Mouse (Mus musculus): ENCODE data around the gene Bex3. TPM values are rescaled to one million over a fixed set of nuclear protein-coding genes. Genes with fewer than 3 reads are reported as not detected.
A peak's percentile ranks its signal among the peaks of the same experiment; 100 is the strongest.
"Not testable (repeated sequence)": the region's sequence is repeated elsewhere in the genome, so short reads cannot be mapped to it uniquely, and the experiment has no call there.

Bex3 gene
- polyA plus RNA-seq (2017; shearing (Covaris generic)), result 10 to 100 TPM; 65.2 to 72.9 TPM

- peak; percentile 94 for ATAC-seq
Measured at GRCm38 (mm10) chrX:136269743-136270392, at the start of gene Bex3. Gene Bex3 (plus strand): TSS chrX:136270253.

DNA sequence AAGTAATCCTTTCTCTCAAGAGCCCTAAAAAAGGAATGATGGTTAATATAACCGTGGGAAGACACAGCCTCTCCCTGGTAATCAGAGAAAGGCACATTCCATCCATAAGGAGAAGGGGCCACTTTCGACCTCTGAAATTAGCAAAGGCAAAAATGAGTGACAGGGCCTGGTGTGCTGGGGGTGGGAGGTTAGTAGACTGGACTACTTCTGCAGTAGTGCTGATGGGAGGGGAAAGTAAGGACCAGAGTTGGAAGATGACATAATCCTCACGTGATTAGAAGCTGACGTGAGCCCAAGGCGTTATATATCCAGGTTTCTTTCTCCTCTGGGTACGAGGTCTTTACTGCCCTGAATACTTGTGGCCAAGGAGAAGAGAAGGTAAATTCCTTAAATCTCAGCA, 46.3 kb upstream of the Bex3 start:
- no peak for ATAC-seq

DNA sequence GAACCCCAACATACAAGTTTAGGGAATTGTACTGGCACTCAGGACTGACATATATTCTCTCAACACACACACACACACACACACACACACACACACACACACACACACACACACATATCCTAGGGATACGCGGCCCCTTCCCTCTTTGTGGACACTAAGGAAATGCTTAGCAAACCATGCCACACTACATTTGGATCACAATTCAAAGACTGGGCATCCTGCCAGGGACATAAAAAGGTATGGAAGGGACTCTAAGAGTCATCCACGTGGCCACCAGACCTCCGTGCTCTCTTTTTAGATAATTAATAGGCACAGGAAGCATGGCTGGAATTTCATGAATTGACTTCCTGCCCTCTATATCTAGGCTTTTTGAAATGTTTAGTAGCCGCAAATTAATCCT, 42.3 kb upstream of the Bex3 start:
- no peak for ATAC-seq

GRCm38 (mm10) chrX:136238118-136238517, 31.9 kb upstream of the Bex3 start:
- ATAC-seq, result peak; percentile 56

GRCm38 (mm10) chrX:136243181-136243580, 26.9 kb upstream of the Bex3 start:
- ATAC-seq, result no peak

- peak; percentile 92 for ATAC-seq
Measured at GRCm38 (mm10) chrX:136244574-136245229, 25.4 kb upstream of the Bex3 start, which contains the start of gene Tceal9. Gene Tceal9 (plus strand): TSS chrX:136245079.

- peak; percentile 33 for ATAC-seq
Measured at GRCm38 (mm10) chrX:136245521-136246071, 24.5 kb upstream of the Bex3 start.

DNA sequence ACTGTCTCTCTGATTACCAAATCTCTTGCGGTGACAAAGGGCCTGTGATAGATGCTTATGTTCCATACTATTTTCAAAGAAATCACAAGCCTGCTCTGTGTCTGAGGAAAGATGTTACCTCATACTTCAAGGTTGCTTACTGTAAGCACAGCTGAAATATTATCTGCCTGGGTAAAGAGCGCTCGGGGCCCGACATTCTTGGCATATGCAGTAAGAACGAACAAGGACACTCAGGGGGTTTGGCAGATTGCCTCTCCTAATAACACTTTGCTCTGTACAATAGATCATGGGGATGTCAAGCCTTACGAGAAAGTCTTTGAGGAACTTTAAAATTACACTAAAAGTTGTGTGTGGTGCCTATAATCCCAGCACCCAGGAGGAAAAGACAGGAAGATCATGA, 21.2 kb upstream of the Bex3 start:
- ATAC-seq, result no peak

GRCm38 (mm10) chrX:136249671-136250070, 20.4 kb upstream of the Bex3 start:
- no peak for ATAC-seq

DNA sequence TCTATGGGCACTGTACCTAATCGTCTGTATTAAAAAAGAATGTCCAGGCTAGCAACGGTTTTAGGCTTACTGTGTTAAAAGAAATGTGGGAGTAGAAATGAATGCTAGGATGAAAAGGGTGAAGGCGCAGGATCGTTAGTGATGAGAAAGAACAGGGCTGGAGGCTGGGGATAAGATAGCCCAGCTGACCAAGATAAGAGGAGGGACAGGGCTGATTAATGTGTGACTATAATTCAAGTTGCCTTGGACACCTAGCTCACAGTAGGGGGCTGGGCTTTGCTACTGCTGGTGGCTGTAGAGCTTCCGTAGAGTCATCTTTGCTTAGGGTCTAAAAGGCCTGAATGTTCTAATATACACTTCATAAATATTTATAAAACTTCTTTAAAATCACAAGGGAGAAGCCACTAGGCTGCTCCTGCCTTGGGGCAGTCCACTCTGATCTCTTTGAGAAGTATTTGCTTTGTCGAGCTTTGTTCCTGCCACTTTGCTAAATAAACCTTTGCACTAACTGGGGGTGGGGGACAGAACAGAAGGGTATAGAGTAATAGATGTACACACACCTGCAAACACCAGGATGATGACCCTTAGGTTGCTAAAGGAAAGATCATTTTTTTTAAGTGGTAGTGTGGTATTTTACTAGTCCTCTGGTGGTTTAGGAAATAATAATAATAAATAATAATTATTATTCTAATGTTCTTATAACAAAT, 17.9 kb upstream of the Bex3 start:
- ATAC-seq, result no peak

GRCm38 (mm10) chrX:136267720-136268119, 2.3 kb upstream of the Bex3 start:
- no peak for ATAC-seq

DNA sequence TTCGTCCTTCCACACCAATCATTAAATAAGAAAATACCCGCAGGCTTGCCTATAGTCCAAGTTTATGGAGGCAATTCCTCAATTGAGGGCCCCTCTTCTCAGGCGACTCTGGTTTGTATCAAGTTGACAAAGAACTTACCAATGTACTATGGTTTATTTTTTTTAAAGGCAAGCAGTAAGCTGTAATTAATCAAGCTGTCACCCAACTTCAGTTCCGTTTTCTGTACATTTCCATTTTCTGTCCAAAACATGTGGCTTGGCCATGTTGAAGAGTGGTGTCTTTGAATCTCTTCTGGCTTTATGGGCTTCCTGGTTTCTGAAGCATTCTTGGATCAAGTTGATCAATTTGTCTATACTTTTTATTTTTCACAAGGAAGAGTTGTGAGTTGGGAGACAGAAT, 1.9 kb upstream of the Bex3 start:
- no peak for ATAC-seq

- ATAC-seq, result not testable (repeated sequence)
Measured at GRCm38 (mm10) chrX:136270393-136271111, 499 bp downstream of the Bex3 start.

DNA sequence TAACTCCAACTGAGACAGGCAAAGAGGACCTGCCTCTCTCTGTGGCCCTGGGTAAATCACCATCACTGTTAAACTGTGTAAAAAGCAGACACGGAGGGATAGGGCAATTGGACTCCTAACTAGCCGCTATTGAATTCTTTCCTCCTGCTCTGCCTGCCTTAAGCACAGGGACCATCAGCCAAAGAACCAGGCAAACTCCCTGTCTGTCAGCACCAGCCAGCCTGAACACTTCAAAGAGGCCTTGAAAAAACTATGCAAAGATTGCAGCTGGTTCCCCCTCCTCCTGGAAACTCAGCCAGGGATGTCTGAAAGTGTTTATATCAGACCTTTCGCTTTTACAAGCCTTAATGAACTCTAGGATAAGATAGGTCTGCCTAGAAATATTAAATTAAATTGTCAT, 4.5 kb downstream of the Bex3 start:
- no peak for ATAC-seq

GRCm38 (mm10) chrX:136275386-136275785, 5.3 kb downstream of the Bex3 start:
- ATAC-seq, result no peak

- no peak for ATAC-seq
Measured at GRCm38 (mm10) chrX:136277577-136277976, 7.5 kb downstream of the Bex3 start.

DNA sequence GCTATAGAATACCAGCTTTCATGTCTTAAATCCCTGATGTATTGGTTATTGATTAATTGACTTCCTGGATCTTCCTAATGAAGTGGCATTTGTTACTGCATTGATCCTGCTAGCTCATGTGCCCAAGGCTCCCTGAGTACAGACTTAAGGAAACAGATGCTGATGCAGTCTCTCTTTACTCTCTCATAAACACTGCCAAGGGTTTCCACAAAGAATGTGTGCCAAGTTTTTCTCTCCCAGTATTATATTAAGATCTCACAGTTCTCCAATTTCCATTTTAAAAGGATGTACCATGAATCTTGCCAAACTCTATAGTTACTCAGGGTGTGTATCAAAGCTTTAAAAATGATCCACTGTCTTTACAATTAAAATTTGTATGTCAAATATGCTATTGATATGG, 8.3 kb downstream of the Bex3 start:
- ATAC-seq, result no peak

- no peak for ATAC-seq
Measured at GRCm38 (mm10) chrX:136279410-136279809, 9.4 kb downstream of the Bex3 start.

GRCm38 (mm10) chrX:136290817-136291281, 20.8 kb downstream of the Bex3 start:
- no peak for ATAC-seq

DNA sequence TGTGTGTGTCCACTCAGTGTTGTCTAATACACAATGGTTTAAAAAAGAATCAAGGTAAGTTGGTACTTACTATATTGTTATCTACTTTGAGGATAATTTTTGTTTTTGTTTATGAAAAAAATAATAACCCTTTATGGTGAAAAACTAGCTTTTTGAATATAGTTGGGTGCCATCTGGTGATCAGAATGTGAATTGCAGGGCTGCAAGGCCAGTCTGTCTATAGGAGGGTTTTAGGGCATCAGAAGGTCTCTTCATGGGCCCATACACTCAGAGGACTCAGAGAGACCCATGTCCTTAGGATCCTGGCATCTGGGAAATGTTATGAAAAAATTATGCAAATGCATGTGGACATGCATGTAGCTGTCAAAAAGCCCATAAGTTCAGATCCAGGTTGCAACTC, 34.2 kb downstream of the Bex3 start:
- no peak for ATAC-seq

DNA sequence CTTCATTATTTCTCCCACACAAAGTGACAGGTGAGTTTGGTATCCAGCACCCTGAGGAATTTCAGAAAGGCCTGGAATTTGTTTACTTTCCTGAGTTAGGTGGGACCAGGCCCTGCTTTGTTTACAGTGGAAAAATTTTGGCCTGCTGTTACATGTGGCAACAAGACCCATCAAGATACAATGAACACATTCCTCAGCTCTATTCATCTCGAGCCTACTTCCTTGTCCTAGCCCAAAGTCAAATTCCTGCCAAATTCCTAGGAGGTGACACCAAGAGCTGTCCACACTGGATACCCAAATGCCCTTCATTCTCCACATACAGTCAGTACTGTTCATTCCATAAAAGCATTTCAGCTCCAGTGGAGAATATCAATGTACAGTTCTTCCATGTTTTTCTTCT, 36.1 kb downstream of the Bex3 start:
- ATAC-seq, result no peak

GRCm38 (mm10) chrX:136313303-136313702, 43.2 kb downstream of the Bex3 start:
- no peak for ATAC-seq

Measured in CD4-positive, CD25-positive, alpha-beta regulatory T cell, adult 4 months (primary cell).